Mouse (Mus musculus): ENCODE results near the gene Pepd. TPM values are rescaled to one million over a fixed set of nuclear protein-coding genes. Genes with fewer than 3 reads are reported as not detected.

Gene Pepd
- total and polyA plus RNA-seq, 3 experiments = 29.7 to 48.0 TPM; not detected in 1

GRCm38 (mm10) chr7:34987258-34987657 is 75.1 kb downstream of the Pepd start:
- Histone ChIP-seq H3K79me2 (ENCODE audit: control insufficient read depth, insufficient read depth, low read length, poor library complexity) (no peaks in the 10 kb centered on the region), H3K27me3 (ENCODE audit: control insufficient read depth in 1 of 2, insufficient read depth in 2 of 2, low read length in 2 of 2) (no peaks in the 10 kb centered on the region)

GRCm38 (mm10) chr7:34988488-34988887 is 76.3 kb downstream of the Pepd start:
- H3K27ac ChIP-seq (ENCODE audit: control insufficient read depth, low read depth, low read length) = no peak overlapping the region
- TF ChIP-seq NRF1 (IDR thresholded peaks at IDR 0.05; ENCODE audit: insufficient read depth, low read depth, low read length, poor library complexity, severe bottlenecking) = no peak
- TF ChIP-seq ELF1 (IDR thresholded peaks at IDR 0.05; ENCODE audit: low read depth, low read length) = no peak
- no peak for TF ChIP-seq RCOR1 (IDR thresholded peaks at IDR 0.05; ENCODE audit: low read depth, low read length)
- TF ChIP-seq EP300 (IDR thresholded peaks at IDR 0.05; ENCODE audit: low read depth in 1 of 2, low read length in 2 of 2) = no peak
- no peak for TF ChIP-seq USF2 (IDR thresholded peaks at IDR 0.05; ENCODE audit: borderline replicate concordance in 1 of 2, insufficient read depth in 1 of 2, low read depth in 1 of 2, low read length in 2 of 2)
- TF ChIP-seq RAD21 (IDR thresholded peaks at IDR 0.05; ENCODE audit: low read depth, low read length) = no peak
- TF ChIP-seq GABPA (IDR thresholded peaks at IDR 0.05; ENCODE audit: low read depth, low read length) = no peak
- TF ChIP-seq MYB (IDR thresholded peaks at IDR 0.05; ENCODE audit: low read depth, low read length) = no peak
- TF ChIP-seq ETS1 (IDR thresholded peaks at IDR 0.05; ENCODE audit: low read depth, low read length) = no peak
- TF ChIP-seq ZMIZ1 (IDR thresholded peaks at IDR 0.05; ENCODE audit: low read depth, low read length) = no peak
- TF ChIP-seq MXI1 (IDR thresholded peaks at IDR 0.05; ENCODE audit: low read depth, low read length) = no peak
- no peak for TF ChIP-seq ZKSCAN1 (IDR thresholded peaks at IDR 0.05; ENCODE audit: low read depth, low read length)
- no peak for TF ChIP-seq GATA1 (IDR thresholded peaks at IDR 0.05; ENCODE audit: low read depth, low read length)
- no peak overlapping the region for H3K4me3 ChIP-seq (ENCODE audit: control insufficient read depth in 1 of 2, insufficient read depth in 1 of 2, low read depth in 2 of 2, low read length in 2 of 2)
- H3K36me3 ChIP-seq (ENCODE audit: control insufficient read depth in 1 of 2, insufficient read depth in 2 of 2, low read length in 2 of 2) = peaks cover 0 to 11% of the 10 kb centered on the region in 2 experiments; a peak in 2 of 4 replicates
- H3K4me1 ChIP-seq (ENCODE audit: control insufficient read depth in 1 of 2, insufficient read depth in 2 of 2, low read length in 2 of 2) = peaks cover 0 to 8% of the 10 kb centered on the region in 2 experiments; a peak in 3 of 4 replicates
- no peak for DNase-seq (ENCODE audit: low read depth, low spot score)
- no peaks in the 10 kb centered on the region for H3K79me2 ChIP-seq (ENCODE audit: control insufficient read depth, insufficient read depth, low read length, poor library complexity)
- no peaks in the 10 kb centered on the region for H3K27me3 ChIP-seq (ENCODE audit: control insufficient read depth in 1 of 2, insufficient read depth in 2 of 2, low read length in 2 of 2)
- no peaks in the 10 kb centered on the region for H3K9me3 ChIP-seq (replicated peaks; ENCODE audit: insufficient read depth, low read length)
- no peak overlapping the region for H3K9ac ChIP-seq (ENCODE audit: control insufficient read depth, low read depth, low read length, poor library complexity, severe bottlenecking)

More at GRCm38 (mm10) chr7:34987258-34987657, 75.1 kb downstream of the Pepd start:
- Histone ChIP-seq H3K9ac (ENCODE audit: control insufficient read depth, low read depth, low read length, poor library complexity, severe bottlenecking) (no peak overlapping the region), H3K4me3 (ENCODE audit: control insufficient read depth in 1 of 2, insufficient read depth in 1 of 2, low read depth in 2 of 2, low read length in 2 of 2) (no peak overlapping the region), H3K27ac (ENCODE audit: control insufficient read depth, low read depth, low read length) (no peak overlapping the region), H3K36me3 (ENCODE audit: control insufficient read depth in 1 of 2, insufficient read depth in 2 of 2, low read length in 2 of 2) (peaks cover 0 to 11% of the 10 kb centered on the region in 2 experiments; a peak in 2 of 4 replicates), H3K4me1 (ENCODE audit: control insufficient read depth in 1 of 2, insufficient read depth in 2 of 2, low read length in 2 of 2) (peaks cover 0 to 8% of the 10 kb centered on the region in 2 experiments; a peak in 3 of 4 replicates), H3K9me3 (replicated peaks; ENCODE audit: insufficient read depth, low read length) (no peaks in the 10 kb centered on the region)
- no peak for TF ChIP-seq RCOR1 (IDR thresholded peaks at IDR 0.05; ENCODE audit: low read depth, low read length)
- TF ChIP-seq MAZ (IDR thresholded peaks at IDR 0.05; ENCODE audit: low read depth, low read length) = no peak
- no peak for TF ChIP-seq ETS1 (IDR thresholded peaks at IDR 0.05; ENCODE audit: low read depth, low read length)
- no peak for TF ChIP-seq UBTF (IDR thresholded peaks at IDR 0.05; ENCODE audit: borderline replicate concordance, insufficient read depth, low read depth, low read length)
- no peak for TF ChIP-seq SIN3A (IDR thresholded peaks at IDR 0.05; ENCODE audit: low read length)
- TF ChIP-seq MYC (IDR thresholded peaks at IDR 0.05; ENCODE audit: low read depth, low read length) = no peak
- no peak for TF ChIP-seq TAL1 (IDR thresholded peaks at IDR 0.05; ENCODE audit: low read length)
- TF ChIP-seq SMC3 (IDR thresholded peaks at IDR 0.05; ENCODE audit: low read depth, low read length) = no peak
- no peak for TF ChIP-seq NRF1 (IDR thresholded peaks at IDR 0.05; ENCODE audit: insufficient read depth, low read depth, low read length, poor library complexity, severe bottlenecking)
- TF ChIP-seq HCFC1 (IDR thresholded peaks at IDR 0.05; ENCODE audit: low read depth, low read length) = no peak
- no peak for TF ChIP-seq ZKSCAN1 (IDR thresholded peaks at IDR 0.05; ENCODE audit: low read depth, low read length)
- TF ChIP-seq CHD2 (IDR thresholded peaks at IDR 0.05; ENCODE audit: low read length) = no peak
- TF ChIP-seq KAT2A (conservative IDR thresholded peaks at IDR 0.05; ENCODE audit: low read depth, low read length) = no peak
- DNase-seq (ENCODE audit: low read depth, low spot score) = no peak

Measured in MEL (cell line).